Mouse (Mus musculus) megakaryocyte, embryonic 14.5 days (primary cell): ENCODE measurements around the gene Sppl2a.

Source experiments
- FLI1 ChIP-seq: IDR thresholded peaks from 2 replicates; pipeline ENCODE4 v1.6.1; 2012; ENCODE audit warnings: low read length, inconsistent platforms, mixed read lengths
- GATA1 ChIP-seq: IDR thresholded peaks from 3 replicates; pipeline ENCODE4 v1.6.1; 2012; ENCODE audit warnings: mixed read lengths, low read length, inconsistent platforms, borderline replicate concordance

DNA sequence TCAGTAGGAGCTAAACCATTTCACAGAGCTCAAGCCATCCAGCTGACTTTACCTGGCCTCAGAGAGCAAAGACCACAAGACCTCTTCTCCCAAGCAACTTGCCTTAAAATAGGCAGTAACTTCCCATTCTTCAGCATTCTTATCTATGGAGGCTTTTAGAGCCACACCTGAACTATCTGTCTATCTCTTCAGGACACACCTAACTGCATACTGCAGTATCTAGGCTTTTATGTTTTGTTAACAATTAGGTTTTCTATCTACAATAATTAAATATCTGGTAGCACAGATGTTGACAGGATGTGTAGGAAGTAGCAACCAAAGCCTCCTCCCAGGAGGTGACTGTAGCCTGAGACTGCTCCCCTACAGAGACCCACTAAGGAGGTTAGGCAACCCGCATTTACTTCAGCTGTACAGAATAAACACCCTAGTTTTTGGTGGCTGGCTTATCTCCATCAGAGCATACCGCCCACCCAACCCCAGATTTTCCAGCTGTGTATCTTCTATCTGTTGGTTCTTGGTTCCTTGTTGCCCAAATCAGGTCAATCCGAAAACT lies 7.4 kb upstream of the Sppl2a start:
- TF ChIP-seq GATA1 (no peak), FLI1 (no peak)
